Comparison of ENCODE assay signal across 9 mouse cellular contexts in genomic region chr2:157071556-157071955, GRCm38 (mm10). TPM values are rescaled to one million over a fixed set of nuclear protein-coding genes. Genes with fewer than 3 reads are reported as not detected.
A peak's percentile ranks its signal among the peaks of the same experiment; 100 is the strongest.
DNase-seq lines count a peak whose midpoint lies in the region; ATAC-seq lines count a peak whose summit lies in the region.
"Had no signal": no experiment of that assay in that cellular context is flagged by ENCODE, and none has a peak within 500 bp of the region (broad histone marks: within the 10 kb centered on the region; RNA-seq: fewer than 3 reads in every experiment).

No protein-coding gene starts in this region.

- H3K9me3 ChIP-seq in hindbrain, embryonic 13.5 days, result no peaks in the 10 kb centered on the region
- H3K9me3 ChIP-seq in liver, embryonic 12.5 days (replicated peaks), result no peaks in the 10 kb centered on the region

- peaks cover 18% of the 10 kb centered on the region for H3K36me3 ChIP-seq in hindbrain, embryonic 13.5 days
- H3K36me3 ChIP-seq in liver, embryonic 12.5 days, result 0 out of 2 replicates have a peak, but pooled peaks cover 2% of the 10 kb centered on the region

- peak overlapping the region; percentile 8 for H3K4me2 ChIP-seq in hindbrain, embryonic 13.5 days
- H3K4me2 ChIP-seq in liver, embryonic 12.5 days, result no peak overlapping the region; the same call in 1 of the 2 replicates

- peak overlapping the region; percentile 60 for H3K9ac ChIP-seq in hindbrain, embryonic 13.5 days
- H3K9ac ChIP-seq in liver, embryonic 12.5 days, result no peak overlapping the region

- no peaks in the 10 kb centered on the region for H3K27me3 ChIP-seq in hindbrain, embryonic 13.5 days
- peaks cover 14% of the 10 kb centered on the region for H3K27me3 ChIP-seq in liver, embryonic 12.5 days (replicated peaks)

- H3K4me3 ChIP-seq in hindbrain, embryonic 13.5 days, result no peak overlapping the region
- H3K4me3 ChIP-seq in liver, embryonic 12.5 days, result no peak overlapping the region

- no peak for ATAC-seq in hindbrain, embryonic 13.5 days (ENCODE audit: low FRiP score)
- ATAC-seq in liver, embryonic 12.5 days, result peak; percentile 61
- ATAC-seq in frontal cortex, adult (ENCODE audit: low TSS enrichment), result no peak

- DNase-seq in left cerebral cortex, postnatal 4 days, result peak; percentile 68
- no peak for DNase-seq in left cerebral cortex, adult 18-20 months (ENCODE audit: low spot score in 2 of 2)
- peak; percentile 71 to 75 for DNase-seq in adrenal gland, adult 18-20 months (ENCODE audit: low spot score in 2 of 2)
- peak; percentile 73 for DNase-seq in gastrocnemius, adult 18-20 months (ENCODE audit: low spot score)
- DNase-seq in natural killer cell, adult 2 months (ENCODE audit: low spot score in 2 of 2), result peak; percentile 53 to 66

- intact Hi-C loops in left cerebral cortex, postnatal 4 days (cut with DNase I), result no loop called here

- WGBS in hindbrain, embryonic 13.5 days, result 62% methylated on average over 2 of the region's 2 CpGs
- WGBS in liver, embryonic 12.5 days (ENCODE audit: insufficient replicate concordance), result 10% methylated on average over 2 of the region's 2 CpGs

- H3K4me1 ChIP-seq in hindbrain, embryonic 13.5 days (replicated peaks), result peaks cover 96% of the 10 kb centered on the region
- H3K4me1 ChIP-seq in liver, embryonic 12.5 days, result peaks cover 76% of the 10 kb centered on the region

- peak overlapping the region; percentile 78 for H3K27ac ChIP-seq in hindbrain, embryonic 13.5 days
- 0 out of 2 replicates have a peak overlapping the region, but pooled peaks have one; percentile 46 for H3K27ac ChIP-seq in liver, embryonic 12.5 days

RNA-seq across cellular contexts. Expression of gene Soga1, which starts 7.5 kb away (rescaled TPM):
- 100 to 1,000 TPM; 104 to 108 TPM for total RNA-seq in left cerebral cortex, postnatal 4 days (2021)
- 10 to 100 TPM; 17.1 to 17.7 TPM for total RNA-seq in left cerebral cortex, adult 18-20 months (2021)
- total RNA-seq in adrenal gland, adult 18-20 months (2021), result 10 to 100 TPM; 31.4 to 36.2 TPM
- 1 to 10 TPM; 2.7 to 3.9 TPM for total RNA-seq in gastrocnemius, adult 18-20 months (2021)
- 6.2 and 6.4 TPM in 2 replicates for polyA plus RNA-seq in hindbrain, embryonic 13.5 days (2015; fragmentation: Nextera tagmentation; extraction: Ambion mirVana)
- 3.4 TPM in 2 replicates for polyA plus RNA-seq in liver, embryonic 12.5 days (2016; fragmentation: Nextera tagmentation; extraction: Ambion mirVana)

RNA-seq across cellular contexts. Expression of gene Tldc2, which starts 15.3 kb away (rescaled TPM):
- total RNA-seq in left cerebral cortex, postnatal 4 days (2021), result not detected
- total RNA-seq in left cerebral cortex, adult 18-20 months (2021), result not detected
- not detected for total RNA-seq in adrenal gland, adult 18-20 months (2021)
- not detected for total RNA-seq in gastrocnemius, adult 18-20 months (2021)
- not detected in 2 replicates for polyA plus RNA-seq in hindbrain, embryonic 13.5 days (2015; fragmentation: Nextera tagmentation; extraction: Ambion mirVana)
- polyA plus RNA-seq in liver, embryonic 12.5 days (2016; fragmentation: Nextera tagmentation; extraction: Ambion mirVana), result 0.29 TPM in 1 of 2 replicates, not detected in the other
- polyA plus RNA-seq: limb, embryonic 11.5 days had no signal

Comparison
In these comparisons a context has a peak if more than half of its experiments do, and no peak if none do; other contexts are left out.
1. DNase-seq: peak in left cerebral cortex, postnatal 4 days (single experiment), adrenal gland, adult 18-20 months (2 of 2), gastrocnemius, adult 18-20 months (single experiment) and natural killer cell, adult 2 months (2 of 2); none in left cerebral cortex, adult 18-20 months (0 of 2).